Mouse (Mus musculus) heart, adult 2 months (tissue): ENCODE data around the gene Asb4. TPM values are rescaled to one million over a fixed set of nuclear protein-coding genes. Genes with fewer than 3 reads are reported as not detected.

Source experiments
- DNase-seq, 2 experiments: peaks; one replicate each; pipeline ENCODE4 v3.0.0; 2021
- H3K27ac ChIP-seq: fragments of 200-600 bp; 2 replicates; pipeline ENCODE4 v1.8.1; 2022
- H3K27me3 ChIP-seq: fragments of 200-500 bp; 2 replicates; pipeline ENCODE4 v1.6.1; 2012; ENCODE audit warnings: mild to moderate bottlenecking, low read length, inconsistent platforms, mixed read lengths; ENCODE audit not compliant: control insufficient read depth, insufficient read depth
- H3K36me3 ChIP-seq: fragments of 200-500 bp; 2 replicates; pipeline ENCODE4 v1.6.1; 2012; ENCODE audit warnings: low read length, inconsistent platforms; ENCODE audit not compliant: control insufficient read depth, insufficient read depth
- H3K4me1 ChIP-seq: fragments of 200-500 bp; 2 replicates; pipeline ENCODE4 v1.6.1; 2011; ENCODE audit warnings: low read length; ENCODE audit not compliant: control insufficient read depth, insufficient read depth
- H3K4me3 ChIP-seq: fragments of 200-600 bp; 2 replicates; pipeline ENCODE4 v1.8.1; 2022
- H3K79me2 ChIP-seq: fragments of 200-500 bp; replicated peaks from 2 replicates; pipeline ENCODE4 v1.6.1; 2012; ENCODE audit warnings: mild to moderate bottlenecking, inconsistent platforms, low read length, moderate library complexity, mixed read lengths; ENCODE audit not compliant: control insufficient read depth, insufficient read depth
- H3K9ac ChIP-seq: fragments of 200-500 bp; 2 replicates; pipeline ENCODE4 v1.6.1; 2012; ENCODE audit warnings: low read depth, mild to moderate bottlenecking, control low read depth, inconsistent platforms, low read length, mixed read lengths
- CTCF ChIP-seq: fragments of 200-600 bp; IDR thresholded peaks from 2 replicates; pipeline ENCODE4 v1.8.1; 2022; ENCODE audit warnings: antibody characterized with exemption, mild to moderate bottlenecking, moderate library complexity
- EP300 ChIP-seq: fragments of 200-500 bp; IDR thresholded peaks from 2 replicates; pipeline ENCODE4 v1.6.1; 2011; ENCODE audit warnings: low read depth, low read length, control low read depth; ENCODE audit not compliant: insufficient read depth
- POLR2A ChIP-seq: fragments of 200-500 bp; IDR thresholded peaks from 2 replicates; pipeline ENCODE4 v1.6.1; 2011; ENCODE audit warnings: mild to moderate bottlenecking, low read depth, low read length, control low read depth; ENCODE audit not compliant: insufficient read depth
- WGBS: fragments of 180-500 bp; shearing (Covaris S2); methylation state at CpG from one replicate; pipeline ENCODE4 v1.1.7; 2018; 5-methylcytosine and 5-hydroxymethylcytosine counted together
- intact Hi-C: fragments of 180-260 bp; cut with DNase I; formaldehyde crosslinking; loops from one replicate; pipeline ENCODE4 v1.15.1; 2025
- polyA plus RNA-seq: library from polyadenylated mRNA; depleted of rRNA; stranded (reverse); fragments of >200 nt; gene quantifications from 2 replicates; pipeline ENCODE4 v1.2.3, GENCODE M21; 2012
- total RNA-seq, 2 experiments: library from RNA; stranded (reverse); gene quantifications; 2 replicates each; pipeline ENCODE4 v1.2.3; 2021

Asb4 gene
- total and polyA plus RNA-seq, 3 experiments = 3.1 to 5.0 (median 4.4) TPM

GRCm38 (mm10) chr6:5443104-5443863, 60.1 kb downstream of the Asb4 start:
- peak; percentile 34; the same call in 1 of the 2 replicates for TF ChIP-seq POLR2A
- TF ChIP-seq CTCF = no peak
- TF ChIP-seq EP300 = peak; percentile 47
- Histone ChIP-seq H3K27me3 (no peaks in the 10 kb centered on the region), H3K4me3 (peak overlapping the region; percentile 3; the same call in 1 of the 2 replicates), H3K36me3 (no peaks in the 10 kb centered on the region), H3K27ac (peak overlapping the region; percentile 76), H3K4me1 (peaks cover 8% of the 10 kb centered on the region), H3K9ac (no peak overlapping the region; the same call in 1 of the 2 replicates), H3K79me2 (no peaks in the 10 kb centered on the region)
- intact Hi-C loops = loop anchor here (2.0 kb wide), 1 partner anchor 54 kb away; the partner anchor contains the start of gene Pdk4
- 20% methylated on average over 13 of the region's 13 CpGs for WGBS
- peak; percentile 48 to 51 for DNase-seq

- H3K36me3 ChIP-seq = no peaks in the 10 kb centered on the region
- H3K27me3 ChIP-seq = no peaks in the 10 kb centered on the region
- no peak for DNase-seq
- no peak overlapping the region for H3K27ac ChIP-seq
- H3K4me1 ChIP-seq = peaks cover 8% of the 10 kb centered on the region
- no peak overlapping the region for H3K4me3 ChIP-seq
- no peak overlapping the region for H3K9ac ChIP-seq
- no peaks in the 10 kb centered on the region for H3K79me2 ChIP-seq
- WGBS = 92% methylated on average over 5 of the region's 5 CpGs
- no peak for TF ChIP-seq CTCF
- TF ChIP-seq EP300 = no peak
- TF ChIP-seq POLR2A = no peak
- intact Hi-C loops = no loop called here
Measured at GRCm38 (mm10) chr6:5444331-5444898, 61.2 kb downstream of the Asb4 start.

- peaks cover 7% of the 10 kb centered on the region for H3K4me1 ChIP-seq
- DNase-seq = no peak
- 89% methylated on average over 4 of the region's 4 CpGs for WGBS
- H3K27me3 ChIP-seq = no peaks in the 10 kb centered on the region
- H3K27ac ChIP-seq = no peak overlapping the region
- H3K36me3 ChIP-seq = no peaks in the 10 kb centered on the region
- H3K79me2 ChIP-seq = no peaks in the 10 kb centered on the region
- intact Hi-C loops = no loop called here
- no peak overlapping the region for H3K4me3 ChIP-seq
- H3K9ac ChIP-seq = no peak overlapping the region
- TF ChIP-seq CTCF (no peak), EP300 (no peak), POLR2A (no peak)
Measured at GRCm38 (mm10) chr6:5447013-5447412, 63.8 kb downstream of the Asb4 start.

- Histone ChIP-seq H3K27ac (no peak overlapping the region), H3K4me1 (peaks cover 4% of the 10 kb centered on the region; the same call in 1 of the 2 replicates), H3K27me3 (no peaks in the 10 kb centered on the region), H3K36me3 (no peaks in the 10 kb centered on the region), H3K9ac (no peak overlapping the region), H3K79me2 (no peaks in the 10 kb centered on the region), H3K4me3 (no peak overlapping the region)
- WGBS = 83% methylated on average over 6 of the region's 6 CpGs
- no peak for DNase-seq
- intact Hi-C loops = no loop called here
- TF ChIP-seq CTCF (no peak), POLR2A (no peak), EP300 (no peak)
Measured at GRCm38 (mm10) chr6:5447546-5447945, 64.4 kb downstream of the Asb4 start.

- Histone ChIP-seq H3K27me3 (no peaks in the 10 kb centered on the region), H3K79me2 (no peaks in the 10 kb centered on the region), H3K27ac (no peak overlapping the region), H3K4me3 (no peak overlapping the region), H3K36me3 (no peaks in the 10 kb centered on the region), H3K4me1 (peaks cover 1% of the 10 kb centered on the region; the same call in 1 of the 2 replicates), H3K9ac (no peak overlapping the region)
- intact Hi-C loops = no loop called here
- TF ChIP-seq EP300 (no peak), CTCF (no peak), POLR2A (no peak)
- 67% methylated on average over 4 of the region's 4 CpGs for WGBS
- DNase-seq = no peak
Measured at GRCm38 (mm10) chr6:5448396-5448795, 65.2 kb downstream of the Asb4 start.

- intact Hi-C loops = no loop called here
- Histone ChIP-seq H3K27me3 (no peaks in the 10 kb centered on the region), H3K27ac (no peak overlapping the region), H3K9ac (no peak overlapping the region), H3K36me3 (no peaks in the 10 kb centered on the region), H3K79me2 (no peaks in the 10 kb centered on the region), H3K4me3 (no peak overlapping the region), H3K4me1 (no peaks in the 10 kb centered on the region)
- WGBS = 82% methylated on average over 5 of the region's 5 CpGs
- DNase-seq = no peak
- TF ChIP-seq EP300 (no peak), POLR2A (no peak), CTCF (no peak)
Measured at GRCm38 (mm10) chr6:5449878-5450277, 66.7 kb downstream of the Asb4 start.
